Mouse (Mus musculus) CH12.LX (cell line): Measurements from ENCODE around the gene Slc6a17.

Experiments used
- CTCF ChIP-seq, 2 experiments: IDR thresholded peaks in 1 of 2; conservative IDR thresholded peaks in 1 of 2; 2 replicates each; pipeline ENCODE4 v1.5.1; 2011 to 2012; ENCODE audit warnings: low read depth in 2 of 2, low read length in 2 of 2, improper control_type of control experiment in 1 of 2, inconsistent platforms in 1 of 2, mild to moderate bottlenecking in 1 of 2, moderate library complexity in 1 of 2
- E2F4 ChIP-seq: IDR thresholded peaks from 2 replicates; pipeline ENCODE4 v1.6.1; 2011; ENCODE audit warnings: low read depth, low read length, improper control_type of control experiment; ENCODE audit not compliant: insufficient replicate concordance
- GABPA ChIP-seq: IDR thresholded peaks from 2 replicates; pipeline ENCODE4 v1.6.1; 2012; ENCODE audit warnings: low read depth, low read length, improper control_type of control experiment, inconsistent platforms; ENCODE audit not compliant: insufficient replicate concordance
- JUN ChIP-seq: IDR thresholded peaks from 2 replicates; pipeline ENCODE4 v1.6.1; 2011; ENCODE audit warnings: low read depth, mild to moderate bottlenecking, low read length, improper control_type of control experiment, moderate library complexity; ENCODE audit not compliant: insufficient read depth
- MXI1 ChIP-seq: IDR thresholded peaks from 2 replicates; pipeline ENCODE4 v1.6.1; 2011; ENCODE audit warnings: mild to moderate bottlenecking, low read depth, low read length, improper control_type of control experiment
- POLR2A ChIP-seq: IDR thresholded peaks from 2 replicates; pipeline ENCODE4 v1.6.1; 2011; ENCODE audit warnings: low read depth, mild to moderate bottlenecking, improper control_type of control experiment, low read length
- POLR2AphosphoS2 ChIP-seq: IDR thresholded peaks from 2 replicates; pipeline ENCODE4 v1.6.1; 2011; ENCODE audit warnings: low read depth, low read length, improper control_type of control experiment
- TCF12 ChIP-seq: IDR thresholded peaks from 2 replicates; pipeline ENCODE4 v1.6.1; 2014; ENCODE audit warnings: low read depth, mild to moderate bottlenecking, inconsistent platforms, low read length, improper control_type of control experiment
- ZC3H11A ChIP-seq: IDR thresholded peaks from 2 replicates; pipeline ENCODE4 v1.6.1; 2012; ENCODE audit warnings: low read depth, mild to moderate bottlenecking, inconsistent platforms, low read length, improper control_type of control experiment

DNA sequence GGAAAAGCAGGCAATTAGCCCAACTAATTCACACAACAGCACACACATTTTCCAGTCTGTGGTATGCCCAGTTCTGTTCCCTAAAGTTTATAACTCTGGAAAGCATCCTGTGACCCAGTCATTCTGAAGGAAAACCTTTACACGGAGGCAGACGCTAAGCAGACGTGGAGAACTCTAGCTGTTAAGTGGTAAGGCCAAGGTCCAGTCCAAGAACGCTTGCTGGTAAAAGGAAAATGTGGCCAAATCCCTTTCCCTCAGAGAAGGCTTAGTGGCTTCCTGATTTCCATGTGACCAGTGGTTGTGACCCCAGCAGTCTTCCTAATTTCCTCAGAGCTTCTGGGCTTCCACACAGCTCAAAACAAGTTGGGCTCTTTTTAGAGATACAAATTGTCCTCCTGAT, 11.3 kb downstream of the Slc6a17 start:
- no peak for TF ChIP-seq E2F4
- TF ChIP-seq CTCF (conservative IDR thresholded peaks at IDR 0.05 in 1 of 2, IDR thresholded peaks at IDR 0.05 in 1 of 2; ENCODE audit: low read depth in 2 of 2, low read length in 2 of 2): no peak
- no peak for TF ChIP-seq POLR2AphosphoS2
- TF ChIP-seq JUN: no peak
- TF ChIP-seq POLR2A: no peak
- TF ChIP-seq TCF12: no peak
- no peak for TF ChIP-seq GABPA
- no peak for TF ChIP-seq ZC3H11A
- no peak for TF ChIP-seq MXI1
